Mouse (Mus musculus): ENCODE data around the gene Pex14.

- no peak for TF ChIP-seq CTCF (IDR thresholded peaks at IDR 0.05; ENCODE audit: low read depth)
- TF ChIP-seq EP300 (optimal IDR thresholded peaks at IDR 0.05), result no peak
These were observed 28.8 kb upstream of the Pex14 start for GRCm38 (mm10) chr4:149128467-149128866.

Data from stomach, postnatal 0 days (tissue).